Mouse (Mus musculus) limb, embryonic 14.5 days (tissue): ENCODE results near the gene Sel1l2. TPM values are rescaled to one million over a fixed set of nuclear protein-coding genes. Genes with fewer than 3 reads are reported as not detected.

Experiments used
- polyA plus RNA-seq, 2 experiments: library from polyadenylated mRNA; depleted of rRNA in 1 of 2; stranded (reverse) in 1 of 2; unstranded in 1 of 2; fragments of >200 nt; fragmentation: Nextera tagmentation in 1 of 2; extraction: Ambion mirVana in 1 of 2; gene quantifications; 2 replicates each; pipeline versions ENCODE4 v1.2.1 to v1.2.3; 2012 to 2014

Sel1l2 gene
- polyA plus RNA-seq, 2 experiments = not detected

Other genes with a start within 250 kb of the Sel1l2 start
- gene Gm17374, start 237.7 kb downstream of the Sel1l2 start, polyA plus RNA-seq (2012; rRNA removed) = not detected in 2 replicates
- gene Gm17374, start 237.7 kb downstream of the Sel1l2 start, polyA plus RNA-seq (2014; fragmentation: Nextera tagmentation; extraction: Ambion mirVana) = not detected in 2 replicates
- gene Esf1, start 219.1 kb downstream of the Sel1l2 start, polyA plus RNA-seq (2012; rRNA removed) = 10.3 and 12.9 TPM in 2 replicates
- 20.3 and 20.5 TPM in 2 replicates for gene Esf1, start 219.1 kb downstream of the Sel1l2 start, polyA plus RNA-seq (2014; fragmentation: Nextera tagmentation; extraction: Ambion mirVana)
- gene Ndufaf5, start 219.1 kb downstream of the Sel1l2 start, polyA plus RNA-seq (2012; rRNA removed) = 13.3 and 18.9 TPM in 2 replicates
- 26.5 and 26.9 TPM in 2 replicates for gene Ndufaf5, start 219.1 kb downstream of the Sel1l2 start, polyA plus RNA-seq (2014; fragmentation: Nextera tagmentation; extraction: Ambion mirVana)
- gene Macrod2, start 5.6 kb upstream of the Sel1l2 start, polyA plus RNA-seq (2012; rRNA removed) = 5.4 and 8.5 TPM in 2 replicates
- 24.5 and 28.9 TPM in 2 replicates for gene Macrod2, start 5.6 kb upstream of the Sel1l2 start, polyA plus RNA-seq (2014; fragmentation: Nextera tagmentation; extraction: Ambion mirVana)